Comparison of ENCODE assay signal across 9 mouse cellular contexts in the genomic region with DNA sequence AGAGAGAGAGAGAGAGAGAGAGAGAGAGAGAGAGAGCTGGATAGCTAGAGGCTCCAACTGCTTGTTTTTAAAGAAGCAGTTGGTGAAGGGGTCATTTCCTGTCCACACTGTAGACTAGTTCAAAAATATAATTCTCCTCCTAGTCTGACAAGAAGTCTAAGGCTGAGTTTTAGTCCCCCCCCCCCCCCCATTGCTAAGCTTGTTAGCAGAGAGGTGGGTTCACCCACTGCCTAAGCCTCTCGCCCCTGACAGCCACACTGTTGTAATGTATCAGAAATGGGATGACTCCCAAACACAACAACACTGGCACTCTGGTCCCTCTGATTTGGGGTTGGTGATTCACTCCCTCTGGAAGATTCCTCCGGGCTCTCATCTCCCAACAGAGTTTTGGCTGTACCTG. TPM values are rescaled to one million over a fixed set of nuclear protein-coding genes. Genes with fewer than 3 reads are reported as not detected.
A peak's percentile ranks its signal among the peaks of the same experiment; 100 is the strongest.
DNase-seq lines count a peak whose midpoint lies in the region; ATAC-seq lines count a peak whose summit lies in the region.
"Had no signal": no experiment of that assay in that cellular context is flagged by ENCODE, and none has a peak within 500 bp of the region (broad histone marks: within the 10 kb centered on the region; RNA-seq: fewer than 3 reads in every experiment).

No protein-coding gene starts in this region.

- no peak for DNase-seq in heart, postnatal 36 days
- peak; percentile 18 for DNase-seq in neural tube, embryonic 10.5 days (ENCODE audit: extremely low spot score, low spot score)
- DNase-seq in ovary, postnatal 36 days (ENCODE audit: low spot score) = no peak
- DNase-seq in layer of hippocampus, postnatal 25 days (ENCODE audit: extremely low spot score in 1 of 2, low spot score in 1 of 2) = no peak
- DNase-seq in gastrocnemius, postnatal 10 days = no peak
- DNase-seq: liver, embryonic 13.5 days had no signal

- peak overlapping the region; percentile 52 for H3K4me3 ChIP-seq in heart, embryonic 12.5 days
- H3K4me3 ChIP-seq in embryonic facial prominence, embryonic 12.5 days = peak overlapping the region; percentile 48
- peak overlapping the region; percentile 49 for H3K4me3 ChIP-seq in hindbrain, embryonic 16.5 days (ENCODE audit: low read length)

- no peaks in the 10 kb centered on the region for H3K4me1 ChIP-seq in heart, embryonic 12.5 days (replicated peaks)
- peaks cover 30% of the 10 kb centered on the region for H3K4me1 ChIP-seq in embryonic facial prominence, embryonic 12.5 days
- H3K4me1 ChIP-seq in hindbrain, embryonic 16.5 days (ENCODE audit: control insufficient read depth, insufficient read depth, low read depth, low read length) = peaks cover 4% of the 10 kb centered on the region; the same call in 1 of the 2 replicates
- H3K4me1 ChIP-seq: liver, embryonic 13.5 days had no signal

- peak overlapping the region; percentile 85 for H3K4me2 ChIP-seq in heart, embryonic 12.5 days
- H3K4me2 ChIP-seq in embryonic facial prominence, embryonic 12.5 days (replicated peaks) = peak overlapping the region; percentile 61
- peak overlapping the region; percentile 74 for H3K4me2 ChIP-seq in hindbrain, embryonic 16.5 days (ENCODE audit: low read length)

- 0 out of 2 replicates have a peak, but pooled peaks have one; percentile 39 for ATAC-seq in heart, embryonic 12.5 days (ENCODE audit: insufficient number of reproducible peaks, low FRiP score)
- 0 out of 2 replicates have a peak, but pooled peaks have one; percentile 48 for ATAC-seq in embryonic facial prominence, embryonic 12.5 days (ENCODE audit: insufficient number of reproducible peaks, insufficient read depth, low FRiP score, low TSS enrichment)
- peak; percentile 62 for ATAC-seq in hindbrain, embryonic 16.5 days

- intact Hi-C loops in heart, postnatal 36 days (cut with DNase I) = no loop called here

- no peak overlapping the region for H3K27ac ChIP-seq in heart, embryonic 12.5 days (ENCODE audit: poor library complexity, severe bottlenecking)
- H3K27ac ChIP-seq in embryonic facial prominence, embryonic 12.5 days = 0 out of 2 replicates have a peak overlapping the region, but pooled peaks have one; percentile 71
- 0 out of 2 replicates have a peak overlapping the region, but pooled peaks have one; percentile 23 for H3K27ac ChIP-seq in hindbrain, embryonic 16.5 days (ENCODE audit: low read depth, low read length)
- H3K27ac ChIP-seq: liver, embryonic 13.5 days had no signal

- H3K9me3 ChIP-seq in heart, embryonic 12.5 days (replicated peaks) = no peaks in the 10 kb centered on the region
- no peaks in the 10 kb centered on the region for H3K9me3 ChIP-seq in embryonic facial prominence, embryonic 12.5 days
- H3K9me3 ChIP-seq in hindbrain, embryonic 16.5 days (ENCODE audit: control insufficient read depth, low read length) = no peaks in the 10 kb centered on the region
- H3K9me3 ChIP-seq: liver, embryonic 13.5 days had no signal

- no peak overlapping the region; the same call in 1 of the 2 replicates for H3K9ac ChIP-seq in heart, embryonic 12.5 days
- peak overlapping the region; percentile 59; the same call in 1 of the 2 replicates for H3K9ac ChIP-seq in embryonic facial prominence, embryonic 12.5 days
- H3K9ac ChIP-seq in hindbrain, embryonic 16.5 days (ENCODE audit: low read depth, low read length) = peak overlapping the region; percentile 70; the same call in 1 of the 2 replicates

- no peaks in the 10 kb centered on the region for H3K36me3 ChIP-seq in heart, embryonic 12.5 days
- no peaks in the 10 kb centered on the region for H3K36me3 ChIP-seq in embryonic facial prominence, embryonic 12.5 days
- H3K36me3 ChIP-seq in hindbrain, embryonic 16.5 days (ENCODE audit: control insufficient read depth, insufficient read depth, low read length) = no peaks in the 10 kb centered on the region
- H3K36me3 ChIP-seq: liver, embryonic 13.5 days had no signal

- 15% methylated on average over 2 of the region's 2 CpGs for WGBS in heart, embryonic 12.5 days
- WGBS in embryonic facial prominence, embryonic 12.5 days = 16% methylated on average over 2 of the region's 2 CpGs
- 23% methylated on average over 2 of the region's 2 CpGs for whole genome bisulfite sequencing in hindbrain, embryonic 16.5 days

- H3K27me3 ChIP-seq in heart, embryonic 12.5 days (replicated peaks) = no peaks in the 10 kb centered on the region
- no peaks in the 10 kb centered on the region for H3K27me3 ChIP-seq in embryonic facial prominence, embryonic 12.5 days
- H3K27me3 ChIP-seq in hindbrain, embryonic 16.5 days (replicated peaks; ENCODE audit: control insufficient read depth, insufficient read depth, low read length) = no peaks in the 10 kb centered on the region
- H3K27me3 ChIP-seq: liver, embryonic 13.5 days had no signal

RNA-seq across cellular contexts. Expression of a gene that starts 0.4 kb away (rescaled TPM):
- polyA plus RNA-seq in heart, embryonic 12.5 days (2016; fragmentation: Nextera tagmentation; extraction: Ambion mirVana) = 8.8 and 10.4 TPM in 2 replicates
- 1 to 10 TPM; 5.7 to 8.0 TPM for total RNA-seq in heart, postnatal 36 days (2021)
- polyA plus RNA-seq in embryonic facial prominence, embryonic 12.5 days (2016; fragmentation: Nextera tagmentation; extraction: Ambion mirVana) = 45.4 and 49.9 TPM in 2 replicates
- 41.0 and 51.0 TPM in 2 replicates for polyA plus RNA-seq in hindbrain, embryonic 16.5 days (2015; fragmentation: Nextera tagmentation; extraction: Ambion mirVana)
- 10 to 100 TPM; 37.6 to 46.3 TPM for total RNA-seq in layer of hippocampus, postnatal 25 days (2021)
- total RNA-seq in gastrocnemius, postnatal 10 days (2021) = 10 to 100 TPM; 16.4 to 18.6 TPM
